Mouse (Mus musculus) intestine, postnatal 0 days (tissue): ENCODE measurements around the gene Vwce. TPM values are rescaled to one million over a fixed set of nuclear protein-coding genes. Genes with fewer than 3 reads are reported as not detected.
A peak's percentile ranks its signal among the peaks of the same experiment; 100 is the strongest.

Experiments used
- ATAC-seq: fragments of 200-750 bp; cut with Nextera tagmentation; 2 replicates; pipeline ENCODE4 v1.8.0; 2017; ENCODE audit warnings: mild to moderate bottlenecking, moderate TSS enrichment, moderate library complexity
- H3K27ac ChIP-seq: fragments of 300-500 bp; sonication (generic); 2 replicates; pipeline ENCODE4 v1.5.1; 2014; ENCODE audit warnings: mild to moderate bottlenecking, low read depth, low read length, moderate library complexity
- H3K27me3 ChIP-seq: fragments of 300-500 bp; sonication (generic); replicated peaks from 2 replicates; pipeline ENCODE4 v1.6.1; 2014; ENCODE audit warnings: low read length, mixed read lengths; ENCODE audit not compliant: control insufficient read depth, insufficient read depth
- H3K36me3 ChIP-seq: fragments of 300-500 bp; sonication (generic); 2 replicates; pipeline ENCODE4 v1.6.1; 2014; ENCODE audit warnings: mild to moderate bottlenecking, moderate library complexity; ENCODE audit not compliant: control insufficient read depth, insufficient read depth
- H3K4me1 ChIP-seq: fragments of 300-500 bp; sonication (generic); replicated peaks from 2 replicates; pipeline ENCODE4 v1.6.1; 2014; ENCODE audit warnings: antibody characterized with exemption, low read length, mixed read lengths; ENCODE audit not compliant: control insufficient read depth, insufficient read depth
- H3K4me2 ChIP-seq: fragments of 300-500 bp; sonication (generic); replicated peaks from 2 replicates; pipeline ENCODE4 v1.6.1; 2014; ENCODE audit warnings: low read depth, mild to moderate bottlenecking, moderate library complexity
- H3K4me3 ChIP-seq: fragments of 300-500 bp; sonication (generic); 2 replicates; pipeline ENCODE4 v1.5.1; 2014; ENCODE audit warnings: low read depth, low read length
- H3K9ac ChIP-seq: fragments of 300-500 bp; sonication (generic); 2 replicates; pipeline ENCODE4 v1.6.1; 2014; ENCODE audit warnings: mild to moderate bottlenecking, low read depth, low read length
- H3K9me3 ChIP-seq: fragments of 300-500 bp; sonication (generic); 2 replicates; pipeline ENCODE4 v1.6.1; 2016; ENCODE audit warnings: mixed run types; ENCODE audit not compliant: control insufficient read depth
- CTCF ChIP-seq: sonication (generic); IDR thresholded peaks from 2 replicates; pipeline ENCODE4 v1.5.1; 2016; ENCODE audit warnings: low read depth, mild to moderate bottlenecking, control low read depth, antibody characterized with exemption, moderate library complexity
- WGBS: fragments of 180-500 bp; shearing (Covaris S2); extraction: QIAGEN DNeasy Blood & Tissue Kit; methylation state at CpG from one replicate; pipeline ENCODE4 v1.1.7; 2014; 5-methylcytosine and 5-hydroxymethylcytosine counted together
- polyA plus RNA-seq: library from polyadenylated mRNA; unstranded; fragments of >200 nt; fragmentation: Nextera tagmentation; extraction: Ambion mirVana; gene quantifications from 2 replicates; pipeline ENCODE4 v1.2.1, GENCODE M21; 2015

Gene Vwce
- polyA plus RNA-seq, 1 experiment from 2014 or later: 7.1 TPM

DNA sequence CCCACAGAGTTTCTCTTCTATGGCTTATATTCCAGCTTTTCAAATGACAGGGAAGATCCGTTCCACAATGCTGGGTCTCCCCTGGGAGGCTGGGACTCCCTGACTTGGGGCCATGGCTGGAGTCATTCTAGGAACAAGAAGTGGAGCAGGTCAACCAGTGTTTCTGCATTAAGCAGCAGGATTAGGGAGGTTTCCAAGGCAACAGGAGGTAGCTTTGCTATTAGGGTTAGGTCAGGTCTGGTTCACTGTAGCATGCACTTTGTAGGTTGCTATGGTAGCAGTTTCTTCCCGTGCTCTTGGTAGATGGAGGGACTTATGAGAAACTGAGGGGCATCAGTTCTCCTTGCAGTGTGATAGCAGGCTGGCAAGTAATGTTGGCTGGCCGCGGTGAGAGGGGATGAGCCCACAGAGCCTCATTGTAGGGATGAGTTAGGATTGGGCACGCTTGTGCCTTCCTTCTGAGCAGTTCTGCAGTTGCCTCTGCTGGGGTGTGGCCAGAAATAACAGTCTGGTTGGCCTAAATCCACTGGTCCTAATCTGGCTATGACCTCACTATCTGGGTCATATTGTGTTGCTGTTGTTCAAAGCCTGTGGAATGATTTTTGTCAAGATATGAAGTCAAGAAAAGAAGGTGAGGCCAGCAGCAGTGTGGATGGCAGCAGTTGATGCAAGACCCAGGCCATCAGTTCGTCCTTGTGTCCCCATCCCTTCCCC lies 67.2 kb downstream of the Vwce start:
- Histone ChIP-seq H3K9ac (no peak overlapping the region), H3K9me3 (no peaks in the 10 kb centered on the region), H3K27ac (no peak overlapping the region), H3K4me3 (no peak overlapping the region), H3K36me3 (0 out of 2 replicates have a peak, but pooled peaks cover 7% of the 10 kb centered on the region), H3K27me3 (no peaks in the 10 kb centered on the region), H3K4me1 (peaks cover 47% of the 10 kb centered on the region), H3K4me2 (no peak overlapping the region)
- WGBS: 80% methylated on average over 6 of the region's 6 CpGs
- TF ChIP-seq CTCF: no peak
- ATAC-seq: no peak

DNA sequence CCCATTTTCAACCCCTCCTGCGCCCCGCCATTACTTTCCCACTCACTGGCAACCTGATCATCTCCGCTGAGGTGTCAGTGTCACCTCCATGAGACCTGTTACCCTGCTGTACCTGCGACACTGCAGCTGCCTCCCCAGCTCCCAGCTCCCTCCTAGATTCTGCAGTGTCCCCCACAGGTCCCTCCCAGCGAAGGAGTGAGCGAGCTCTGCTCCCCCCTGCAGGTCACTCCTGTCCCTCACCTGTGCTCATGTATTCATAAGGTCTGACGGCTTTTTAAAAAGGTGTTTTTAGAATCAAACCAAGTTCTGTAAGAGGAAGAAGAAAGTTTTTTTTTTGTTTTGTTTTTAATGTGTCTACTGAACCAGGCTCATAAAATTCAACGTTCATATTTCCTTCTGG lies 68.1 kb downstream of the Vwce start:
- no peak for ATAC-seq
- H3K27me3 ChIP-seq: no peaks in the 10 kb centered on the region
- no peak overlapping the region for H3K27ac ChIP-seq
- H3K9me3 ChIP-seq: no peaks in the 10 kb centered on the region
- H3K4me3 ChIP-seq: no peak overlapping the region
- no peak overlapping the region for H3K4me2 ChIP-seq
- no peak overlapping the region for H3K9ac ChIP-seq
- 83% methylated on average over 8 of the region's 8 CpGs for WGBS
- H3K4me1 ChIP-seq: peaks cover 41% of the 10 kb centered on the region
- H3K36me3 ChIP-seq: peaks cover 13% of the 10 kb centered on the region; the same call in 1 of the 2 replicates
- TF ChIP-seq CTCF: peak; percentile 36

DNA sequence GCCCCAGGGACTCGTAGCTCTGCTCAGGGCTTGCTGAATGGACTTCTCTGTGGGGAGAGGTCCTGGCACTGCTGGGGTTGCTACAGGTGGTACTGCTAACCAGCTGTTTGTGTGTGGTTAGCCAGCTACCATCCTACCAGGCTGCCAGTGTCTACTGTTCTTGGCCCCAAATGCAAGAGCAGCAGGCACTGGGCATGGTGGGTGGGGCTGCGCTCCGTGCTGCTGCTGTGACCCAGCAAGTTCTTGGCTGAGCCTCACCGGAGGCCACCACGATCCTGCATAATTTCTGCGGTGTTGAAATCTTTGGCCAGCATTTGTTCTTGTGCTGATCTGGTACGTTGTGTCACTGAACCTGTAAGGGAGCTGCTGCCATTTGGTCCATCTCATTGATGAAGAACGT lies 69.5 kb downstream of the Vwce start:
- WGBS: 83% methylated on average over 8 of the region's 8 CpGs

DNA sequence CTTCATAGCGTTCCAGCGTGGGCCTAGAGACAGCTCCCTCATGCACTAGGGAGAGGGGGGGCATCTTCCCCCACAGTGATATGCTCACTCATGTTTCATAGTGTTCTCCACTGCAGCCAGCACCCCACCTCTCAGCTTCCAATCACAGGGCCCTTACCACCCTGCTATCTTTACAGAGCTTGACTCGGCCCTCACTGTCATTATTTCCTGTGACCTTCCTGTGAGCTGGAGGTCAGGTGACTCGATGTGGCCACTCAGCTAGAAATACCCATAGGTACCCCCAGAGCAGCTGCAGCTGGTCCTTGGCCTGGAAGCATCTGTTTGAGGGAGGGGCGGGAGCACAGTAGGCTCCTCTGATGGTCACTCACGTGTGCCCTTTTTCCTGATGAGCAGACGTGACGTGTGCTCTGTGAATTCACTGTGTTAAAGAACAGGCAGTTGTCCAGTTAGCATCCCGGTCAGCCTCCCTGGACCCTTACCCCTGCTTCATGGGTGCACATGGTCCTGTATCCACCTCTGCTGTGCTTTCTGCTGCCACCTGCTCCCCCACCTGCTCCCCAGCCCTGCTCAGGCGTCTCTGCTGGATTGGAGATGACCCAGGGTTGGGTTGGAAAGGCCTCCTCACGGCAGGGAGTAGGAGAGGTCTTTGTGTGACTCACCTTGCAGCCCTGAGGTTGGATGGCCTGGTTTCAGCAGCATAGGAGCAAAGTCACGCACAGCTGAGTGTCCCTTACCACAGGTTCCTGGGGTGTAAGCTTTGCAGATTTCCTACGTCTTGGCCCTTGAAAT lies 73.3 kb downstream of the Vwce start:
- Histone ChIP-seq H3K36me3 (peaks cover 52% of the 10 kb centered on the region), H3K27me3 (no peaks in the 10 kb centered on the region)

More for the DNA sequence above, 69.5 kb downstream of the Vwce start:
- Histone ChIP-seq H3K9ac (no peak overlapping the region), H3K4me2 (no peak overlapping the region), H3K36me3 (peaks cover 22% of the 10 kb centered on the region), H3K4me3 (no peak overlapping the region), H3K27ac (no peak overlapping the region), H3K9me3 (no peaks in the 10 kb centered on the region), H3K27me3 (no peaks in the 10 kb centered on the region), H3K4me1 (peaks cover 28% of the 10 kb centered on the region)
- no peak for TF ChIP-seq CTCF
- no peak for ATAC-seq

DNA sequence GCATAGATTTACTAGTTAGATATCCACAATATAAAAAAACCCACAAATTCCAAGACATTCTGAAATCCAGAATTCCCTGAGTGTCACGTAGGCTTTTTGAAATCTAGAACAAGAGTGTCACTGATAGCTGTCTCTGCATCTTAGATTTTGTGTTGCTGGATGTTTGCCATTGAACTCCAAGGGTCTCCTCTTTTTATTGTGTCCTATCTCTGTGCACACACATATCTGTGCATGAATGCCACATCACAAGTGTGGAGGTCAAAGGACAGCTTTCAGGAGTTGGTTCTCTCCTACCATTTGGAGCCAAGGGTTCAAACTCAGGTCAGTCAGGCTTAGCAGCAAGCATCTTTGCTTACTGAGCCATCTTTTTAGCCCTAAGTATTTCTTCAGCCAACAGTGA lies 73.9 kb downstream of the Vwce start:
- no peaks in the 10 kb centered on the region for H3K27me3 ChIP-seq
- H3K36me3 ChIP-seq: peaks cover 55% of the 10 kb centered on the region
- no peak overlapping the region for H3K4me3 ChIP-seq
- WGBS: 84% methylated on average over 1 of the region's 1 CpGs
- H3K4me2 ChIP-seq: no peak overlapping the region
- no peak for TF ChIP-seq CTCF
- H3K27ac ChIP-seq: no peak overlapping the region
- no peak for ATAC-seq
- H3K9ac ChIP-seq: no peak overlapping the region
- H3K4me1 ChIP-seq: no peaks in the 10 kb centered on the region
- H3K9me3 ChIP-seq: no peaks in the 10 kb centered on the region

More for the DNA sequence above, 73.3 kb downstream of the Vwce start:
- no peak for TF ChIP-seq CTCF
- 78% methylated on average over 13 of the region's 13 CpGs for WGBS
- no peak overlapping the region for H3K27ac ChIP-seq
- H3K4me2 ChIP-seq: no peak overlapping the region
- no peak for ATAC-seq
- no peak overlapping the region for H3K9ac ChIP-seq
- no peak overlapping the region for H3K4me3 ChIP-seq
- no peaks in the 10 kb centered on the region for H3K4me1 ChIP-seq
- no peaks in the 10 kb centered on the region for H3K9me3 ChIP-seq

DNA sequence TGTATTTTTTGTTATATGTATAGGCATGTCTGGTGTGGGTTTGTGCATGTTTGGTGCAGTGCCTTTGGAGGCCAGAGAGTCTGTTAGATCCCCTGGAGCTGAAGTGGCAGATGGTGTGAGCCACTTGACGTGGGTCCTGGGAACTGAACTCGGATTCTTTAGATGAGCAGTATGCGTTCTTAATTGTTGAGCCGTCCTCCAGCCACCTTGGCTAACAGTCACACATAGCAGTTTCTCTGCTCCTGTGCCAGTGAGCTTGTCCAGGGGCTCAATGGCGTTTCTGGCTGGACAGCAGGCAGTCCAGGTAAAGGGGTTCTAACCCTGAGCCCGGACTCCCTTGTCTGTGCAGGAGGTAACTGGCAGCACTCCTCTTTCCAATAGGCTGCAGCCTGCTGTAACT lies 74.9 kb downstream of the Vwce start:
- no peak overlapping the region for H3K9ac ChIP-seq
- peak overlapping the region; percentile 15; the same call in 1 of the 2 replicates for H3K27ac ChIP-seq
- H3K4me1 ChIP-seq: no peaks in the 10 kb centered on the region
- no peak for TF ChIP-seq CTCF
- H3K4me3 ChIP-seq: no peak overlapping the region
- H3K27me3 ChIP-seq: no peaks in the 10 kb centered on the region
- ATAC-seq: no peak
- no peak overlapping the region for H3K4me2 ChIP-seq
- WGBS: 82% methylated on average over 6 of the region's 6 CpGs
- peaks cover 61% of the 10 kb centered on the region for H3K36me3 ChIP-seq
- H3K9me3 ChIP-seq: no peaks in the 10 kb centered on the region
